Mouse (Mus musculus) lung, embryonic 16.5 days (tissue): ENCODE results near the gene Gm10644. TPM values are rescaled to one million over a fixed set of nuclear protein-coding genes. Genes with fewer than 3 reads are reported as not detected.

Source experiments
- ATAC-seq: fragments of 200-750 bp; cut with Nextera tagmentation; 2 replicates; pipeline ENCODE4 v1.8.0; 2017; ENCODE audit warnings: low read depth, mild to moderate bottlenecking, moderate library complexity
- H3K27ac ChIP-seq: fragments of 300-500 bp; sonication (generic); 2 replicates; pipeline ENCODE4 v1.5.1; 2014; ENCODE audit warnings: mild to moderate bottlenecking, control low read depth, low read length
- H3K27me3 ChIP-seq: fragments of 300-500 bp; sonication (generic); 2 replicates; pipeline ENCODE4 v1.6.1; 2014; ENCODE audit warnings: low read depth, low read length, mixed read lengths; ENCODE audit not compliant: control insufficient read depth, insufficient read depth
- H3K36me3 ChIP-seq: fragments of 300-500 bp; sonication (generic); 2 replicates; pipeline ENCODE4 v1.6.1; 2014; ENCODE audit warnings: low read length; ENCODE audit not compliant: control insufficient read depth, insufficient read depth
- H3K4me1 ChIP-seq: fragments of 300-500 bp; sonication (generic); replicated peaks from 2 replicates; pipeline ENCODE4 v1.6.1; 2014; ENCODE audit warnings: low read length, mixed read lengths; ENCODE audit not compliant: control insufficient read depth, insufficient read depth
- H3K4me2 ChIP-seq: fragments of 300-500 bp; sonication (generic); 2 replicates; pipeline ENCODE4 v1.6.1; 2014; ENCODE audit warnings: low read depth, low read length, control low read depth
- H3K4me3 ChIP-seq: fragments of 300-500 bp; sonication (generic); 2 replicates; pipeline ENCODE4 v1.5.1; 2014; ENCODE audit warnings: mild to moderate bottlenecking, low read length, control low read depth
- H3K9ac ChIP-seq: fragments of 300-500 bp; sonication (generic); 2 replicates; pipeline ENCODE4 v1.6.1; 2014; ENCODE audit warnings: low read length, control low read depth
- H3K9me3 ChIP-seq: fragments of 300-500 bp; sonication (generic); 2 replicates; pipeline ENCODE4 v1.6.1; 2016; ENCODE audit warnings: low read length; ENCODE audit not compliant: control insufficient read depth
- WGBS: fragments of 180-500 bp; shearing (Covaris S2); extraction: QIAGEN DNeasy Blood & Tissue Kit; methylation state at CpG from one replicate; pipeline ENCODE4 v1.1.7; 2014; 5-methylcytosine and 5-hydroxymethylcytosine counted together
- polyA plus RNA-seq: library from polyadenylated mRNA; unstranded; fragments of >200 nt; fragmentation: Nextera tagmentation; extraction: Ambion mirVana; gene quantifications from 2 replicates; pipeline ENCODE4 v1.2.1, GENCODE M21; 2015

The Gm10644 gene
- polyA plus RNA-seq, 1 experiment from 2014 or later, result 0.69 TPM

GRCm38 (mm10) chr8:83974521-83974920 is 19.5 kb upstream of the Gm10644 start:
- no peak for ATAC-seq
- Histone ChIP-seq H3K27me3 (no peaks in the 10 kb centered on the region), H3K9ac (no peak overlapping the region), H3K36me3 (peaks cover 2% of the 10 kb centered on the region), H3K27ac (0 out of 2 replicates have a peak overlapping the region, but pooled peaks have one; percentile 28), H3K9me3 (no peaks in the 10 kb centered on the region), H3K4me1 (peaks cover 30% of the 10 kb centered on the region), H3K4me2 (peak overlapping the region; percentile 79), H3K4me3 (peak overlapping the region; percentile 86; the same call in 1 of the 2 replicates)
- 59% methylated on average over 4 of the region's 4 CpGs for WGBS

- Histone ChIP-seq H3K4me3 (peak overlapping the region; percentile 86), H3K36me3 (peaks cover 11% of the 10 kb centered on the region), H3K27ac (peak overlapping the region; percentile 68), H3K27me3 (no peaks in the 10 kb centered on the region), H3K9ac (peak overlapping the region; percentile 88), H3K4me2 (peak overlapping the region; percentile 79), H3K9me3 (no peaks in the 10 kb centered on the region), H3K4me1 (peaks cover 30% of the 10 kb centered on the region)
- peak; percentile 20; the same call in 1 of the 2 replicates for ATAC-seq
- WGBS, result 2% methylated on average over 32 of the region's 37 CpGs
Observed at GRCm38 (mm10) chr8:83973161-83974031, 18.4 kb upstream of the Gm10644 start.

GRCm38 (mm10) chr8:83972150-83973120 is 17.4 kb upstream of the Gm10644 start, which contains the start of gene Prkaca:
Gene Prkaca, plus strand, starts transcription at chr8:83972993.
- Histone ChIP-seq H3K4me2 (peak within 1 kb of the TSS; percentile 90), H3K27ac (peak within 1 kb of the TSS; percentile 68), H3K9ac (peak within 1 kb of the TSS; percentile 88), H3K4me1 (peaks cover 25% of the 10 kb centered on the region), H3K36me3 (peaks cover 15% of the 10 kb centered on the region), H3K4me3 (peak within 1 kb of the TSS; percentile 86), H3K9me3 (no peaks in the 10 kb centered on the region), H3K27me3 (no peaks in the 10 kb centered on the region)
- under 1% methylated on average over 66 of the region's 94 CpGs for WGBS
- ATAC-seq, result peak; percentile 99

- Histone ChIP-seq H3K9ac (peak overlapping the region; percentile 76; the same call in 1 of the 2 replicates), H3K27me3 (no peaks in the 10 kb centered on the region), H3K4me3 (peak overlapping the region; percentile 86), H3K4me2 (peak overlapping the region; percentile 90), H3K36me3 (peaks cover 15% of the 10 kb centered on the region), H3K9me3 (no peaks in the 10 kb centered on the region), H3K27ac (no peak overlapping the region), H3K4me1 (peaks cover 18% of the 10 kb centered on the region)
- WGBS, result 77% methylated on average over 6 of the region's 6 CpGs
- ATAC-seq, result no peak
Observed at GRCm38 (mm10) chr8:83971661-83972060, 16.7 kb upstream of the Gm10644 start.

- no peak for ATAC-seq
- no peak overlapping the region for H3K4me2 ChIP-seq
- H3K4me1 ChIP-seq, result peaks cover 17% of the 10 kb centered on the region
- H3K4me3 ChIP-seq, result no peak overlapping the region
- WGBS, result 86% methylated on average over 4 of the region's 4 CpGs
- H3K27ac ChIP-seq, result no peak overlapping the region
- no peaks in the 10 kb centered on the region for H3K9me3 ChIP-seq
- H3K36me3 ChIP-seq, result peaks cover 15% of the 10 kb centered on the region
- H3K27me3 ChIP-seq, result no peaks in the 10 kb centered on the region
- H3K9ac ChIP-seq, result no peak overlapping the region
Observed at GRCm38 (mm10) chr8:83971121-83971520, 16.1 kb upstream of the Gm10644 start.

- H3K36me3 ChIP-seq, result peaks cover 18% of the 10 kb centered on the region
- no peak overlapping the region for H3K4me3 ChIP-seq
- H3K27ac ChIP-seq, result no peak overlapping the region
- H3K9me3 ChIP-seq, result no peaks in the 10 kb centered on the region
- H3K9ac ChIP-seq, result no peak overlapping the region
- H3K4me1 ChIP-seq, result peaks cover 5% of the 10 kb centered on the region
- no peaks in the 10 kb centered on the region for H3K27me3 ChIP-seq
- WGBS, result 85% methylated on average over 7 of the region's 7 CpGs
- ATAC-seq, result no peak
- H3K4me2 ChIP-seq, result no peak overlapping the region
Observed at GRCm38 (mm10) chr8:83967701-83968100, 12.7 kb upstream of the Gm10644 start.

GRCm38 (mm10) chr8:83964015-83964765 is 9.2 kb upstream of the Gm10644 start:
- Histone ChIP-seq H3K4me3 (no peak overlapping the region), H3K4me2 (no peak overlapping the region), H3K9me3 (no peaks in the 10 kb centered on the region), H3K27ac (no peak overlapping the region), H3K4me1 (no peaks in the 10 kb centered on the region), H3K27me3 (no peaks in the 10 kb centered on the region), H3K9ac (no peak overlapping the region), H3K36me3 (peaks cover 16% of the 10 kb centered on the region)
- peak; percentile 68 for ATAC-seq
- 75% methylated on average over 5 of the region's 5 CpGs for WGBS

GRCm38 (mm10) chr8:83956789-83957188 is 1.8 kb upstream of the Gm10644 start:
- peak overlapping the region; percentile 90 for H3K4me2 ChIP-seq
- H3K9ac ChIP-seq, result no peak overlapping the region

More at GRCm38 (mm10) chr8:83956789-83957188, 1.8 kb upstream of the Gm10644 start:
- H3K4me3 ChIP-seq, result peak overlapping the region; percentile 73
- no peaks in the 10 kb centered on the region for H3K9me3 ChIP-seq
- no peak overlapping the region for H3K27ac ChIP-seq
- no peak for ATAC-seq
- no peaks in the 10 kb centered on the region; the same call in 1 of the 2 replicates for H3K27me3 ChIP-seq
- 4% methylated on average over 1 of the region's 1 CpGs for WGBS
- H3K4me1 ChIP-seq, result peaks cover 15% of the 10 kb centered on the region
- H3K36me3 ChIP-seq, result 0 out of 2 replicates have a peak, but pooled peaks cover 2% of the 10 kb centered on the region
